Mouse (Mus musculus): ENCODE results near the gene Irf3. TPM values are rescaled to one million over a fixed set of nuclear protein-coding genes. Genes with fewer than 3 reads are reported as not detected.
"Not testable (repeated sequence)": the region's sequence is repeated elsewhere in the genome, so short reads cannot be mapped to it uniquely, and the experiment has no call there.

Gene Irf3
- polyA plus RNA-seq, 1 experiment from 2014 or later: 84.6 TPM

- Histone ChIP-seq H3K4me3 (ENCODE audit: low read depth, low read length) (peak within 1 kb of the TSS; percentile 88), H3K9ac (ENCODE audit: low read depth, low read length) (peak within 1 kb of the TSS; percentile 97), H3K27me3 (replicated peaks; ENCODE audit: control insufficient read depth, insufficient read depth, low read length) (no peaks in the 10 kb centered on the region), H3K27ac (replicated peaks; ENCODE audit: low read depth, low read length) (peak within 1 kb of the TSS; percentile 97), H3K4me1 (ENCODE audit: control insufficient read depth, insufficient read depth, low read length) (peaks cover 19% of the 10 kb centered on the region), H3K4me2 (ENCODE audit: low read depth, low read length) (peak within 1 kb of the TSS; percentile 71), H3K9me3 (ENCODE audit: control insufficient read depth, low read length) (no peaks in the 10 kb centered on the region), H3K36me3 (ENCODE audit: control insufficient read depth, insufficient read depth, low read length) (peaks cover 31% of the 10 kb centered on the region)
- WGBS: under 1% methylated on average over 51 of the region's 69 CpGs
- ATAC-seq (ENCODE audit: low read depth) (peak; percentile 91), DNase-seq (ENCODE audit: low spot score) (peak; percentile 100)
Measured at GRCm38 (mm10) chr7:45015957-45016612, 18.6 kb downstream of the Irf3 start, which contains the start of gene Scaf1. TSS of gene Scaf1 (minus strand) at chr7:45016363.

GRCm38 (mm10) chr7:45016761-45017160, 19.3 kb downstream of the Irf3 start:
- Histone ChIP-seq H3K27ac (replicated peaks; ENCODE audit: low read depth, low read length) (peak overlapping the region; percentile 97), H3K36me3 (ENCODE audit: control insufficient read depth, insufficient read depth, low read length) (peaks cover 24% of the 10 kb centered on the region), H3K9me3 (ENCODE audit: control insufficient read depth, low read length) (no peaks in the 10 kb centered on the region), H3K27me3 (replicated peaks; ENCODE audit: control insufficient read depth, insufficient read depth, low read length) (no peaks in the 10 kb centered on the region), H3K4me3 (ENCODE audit: low read depth, low read length) (peak overlapping the region; percentile 88), H3K4me2 (ENCODE audit: low read depth, low read length) (peak overlapping the region; percentile 70), H3K9ac (ENCODE audit: low read depth, low read length) (peak overlapping the region; percentile 67), H3K4me1 (ENCODE audit: control insufficient read depth, insufficient read depth, low read length) (peaks cover 19% of the 10 kb centered on the region)
- ATAC-seq (ENCODE audit: low read depth): no peak
- DNase-seq (ENCODE audit: low spot score): no peak
- 0% methylated on average over 4 of the region's 4 CpGs for WGBS

- under 1% methylated on average over 36 of the region's 36 CpGs for WGBS
- Histone ChIP-seq H3K4me1 (ENCODE audit: control insufficient read depth, insufficient read depth, low read length) (peaks cover 19% of the 10 kb centered on the region), H3K4me2 (ENCODE audit: low read depth, low read length) (peak within 1 kb of the TSS; percentile 70), H3K27ac (replicated peaks; ENCODE audit: low read depth, low read length) (peak within 1 kb of the TSS; percentile 97), H3K9me3 (ENCODE audit: control insufficient read depth, low read length) (no peaks in the 10 kb centered on the region), H3K36me3 (ENCODE audit: control insufficient read depth, insufficient read depth, low read length) (peaks cover 17% of the 10 kb centered on the region), H3K27me3 (replicated peaks; ENCODE audit: control insufficient read depth, insufficient read depth, low read length) (no peaks in the 10 kb centered on the region), H3K4me3 (ENCODE audit: low read depth, low read length) (peak within 1 kb of the TSS; percentile 88), H3K9ac (ENCODE audit: low read depth, low read length) (peak within 1 kb of the TSS; percentile 67)
- peak; percentile 91 for ATAC-seq (ENCODE audit: low read depth)
- peak; percentile 100 for DNase-seq (ENCODE audit: low spot score)
Measured at GRCm38 (mm10) chr7:45017242-45018061, 20.0 kb downstream of the Irf3 start, which contains the start of gene Rras. TSS of gene Rras (plus strand) at chr7:45017961.

- Histone ChIP-seq H3K4me3 (ENCODE audit: low read depth, low read length) (peak overlapping the region; percentile 88), H3K4me1 (ENCODE audit: control insufficient read depth, insufficient read depth, low read length) (peaks cover 19% of the 10 kb centered on the region), H3K36me3 (ENCODE audit: control insufficient read depth, insufficient read depth, low read length) (0 out of 2 replicates have a peak, but pooled peaks cover under 1% of the 10 kb centered on the region), H3K27me3 (replicated peaks; ENCODE audit: control insufficient read depth, insufficient read depth, low read length) (no peaks in the 10 kb centered on the region), H3K27ac (replicated peaks; ENCODE audit: low read depth, low read length) (no peak overlapping the region), H3K4me2 (ENCODE audit: low read depth, low read length) (peak overlapping the region; percentile 70), H3K9ac (ENCODE audit: low read depth, low read length) (no peak overlapping the region), H3K9me3 (ENCODE audit: control insufficient read depth, low read length) (no peaks in the 10 kb centered on the region)
- ATAC-seq (ENCODE audit: low read depth) (no peak), DNase-seq (ENCODE audit: low spot score) (peak; percentile 76)
- 39% methylated on average over 8 of the region's 8 CpGs for WGBS
Measured at GRCm38 (mm10) chr7:45019031-45019571, 21.7 kb downstream of the Irf3 start.

GRCm38 (mm10) chr7:45020225-45020624, 22.8 kb downstream of the Irf3 start:
- H3K9ac ChIP-seq (ENCODE audit: low read depth, low read length): no peak overlapping the region
- H3K36me3 ChIP-seq (ENCODE audit: control insufficient read depth, insufficient read depth, low read length): no peaks in the 10 kb centered on the region
- H3K4me1 ChIP-seq (ENCODE audit: control insufficient read depth, insufficient read depth, low read length): peaks cover 11% of the 10 kb centered on the region; the same call in 1 of the 2 replicates
- ATAC-seq (ENCODE audit: low read depth) (no peak), DNase-seq (ENCODE audit: low spot score) (no peak)
- no peak overlapping the region for H3K4me3 ChIP-seq (ENCODE audit: low read depth, low read length)
- H3K27ac ChIP-seq (replicated peaks; ENCODE audit: low read depth, low read length): no peak overlapping the region
- no peaks in the 10 kb centered on the region for H3K9me3 ChIP-seq (ENCODE audit: control insufficient read depth, low read length)
- 80% methylated on average over 9 of the region's 9 CpGs for WGBS
- no peaks in the 10 kb centered on the region for H3K27me3 ChIP-seq (replicated peaks; ENCODE audit: control insufficient read depth, insufficient read depth, low read length)
- no peak overlapping the region for H3K4me2 ChIP-seq (ENCODE audit: low read depth, low read length)

GRCm38 (mm10) chr7:45023711-45024110, 26.3 kb downstream of the Irf3 start:
- H3K27me3 ChIP-seq (replicated peaks; ENCODE audit: control insufficient read depth, insufficient read depth, low read length); H3K4me1 ChIP-seq (ENCODE audit: control insufficient read depth, insufficient read depth, low read length); H3K9me3 ChIP-seq (ENCODE audit: control insufficient read depth, low read length); DNase-seq (ENCODE audit: low spot score); H3K9ac ChIP-seq (ENCODE audit: low read depth, low read length); H3K4me3 ChIP-seq (ENCODE audit: low read depth, low read length); ATAC-seq (ENCODE audit: low read depth); H3K27ac ChIP-seq (replicated peaks; ENCODE audit: low read depth, low read length); H3K4me2 ChIP-seq (ENCODE audit: low read depth, low read length): not testable (repeated sequence)
- peaks cover 20% of the 10 kb centered on the region for H3K36me3 ChIP-seq (ENCODE audit: control insufficient read depth, insufficient read depth, low read length)
- 75% methylated on average over 5 of the region's 5 CpGs for WGBS

GRCm38 (mm10) chr7:45024281-45025248, 27.1 kb downstream of the Irf3 start:
- Histone ChIP-seq H3K9me3 (ENCODE audit: control insufficient read depth, low read length) (no peaks in the 10 kb centered on the region), H3K27me3 (replicated peaks; ENCODE audit: control insufficient read depth, insufficient read depth, low read length) (no peaks in the 10 kb centered on the region), H3K27ac (replicated peaks; ENCODE audit: low read depth, low read length) (0 out of 2 replicates have a peak overlapping the region, but pooled peaks have one; percentile 2), H3K4me2 (ENCODE audit: low read depth, low read length) (no peak overlapping the region), H3K36me3 (ENCODE audit: control insufficient read depth, insufficient read depth, low read length) (peaks cover 29% of the 10 kb centered on the region), H3K4me1 (ENCODE audit: control insufficient read depth, insufficient read depth, low read length) (no peaks in the 10 kb centered on the region), H3K9ac (ENCODE audit: low read depth, low read length) (no peak overlapping the region), H3K4me3 (ENCODE audit: low read depth, low read length) (no peak overlapping the region)
- no peak for DNase-seq (ENCODE audit: low spot score)
- 87% methylated on average over 15 of the region's 15 CpGs for WGBS
- ATAC-seq (ENCODE audit: low read depth): no peak
